Mouse (Mus musculus): ENCODE data around the gene Slc25a1. TPM values are rescaled to one million over a fixed set of nuclear protein-coding genes. Genes with fewer than 3 reads are reported as not detected.
A peak's percentile ranks its signal among the peaks of the same experiment; 100 is the strongest.

Gene Slc25a1
- polyA plus RNA-seq, 1 experiment from 2014 or later = 117 TPM

DNA sequence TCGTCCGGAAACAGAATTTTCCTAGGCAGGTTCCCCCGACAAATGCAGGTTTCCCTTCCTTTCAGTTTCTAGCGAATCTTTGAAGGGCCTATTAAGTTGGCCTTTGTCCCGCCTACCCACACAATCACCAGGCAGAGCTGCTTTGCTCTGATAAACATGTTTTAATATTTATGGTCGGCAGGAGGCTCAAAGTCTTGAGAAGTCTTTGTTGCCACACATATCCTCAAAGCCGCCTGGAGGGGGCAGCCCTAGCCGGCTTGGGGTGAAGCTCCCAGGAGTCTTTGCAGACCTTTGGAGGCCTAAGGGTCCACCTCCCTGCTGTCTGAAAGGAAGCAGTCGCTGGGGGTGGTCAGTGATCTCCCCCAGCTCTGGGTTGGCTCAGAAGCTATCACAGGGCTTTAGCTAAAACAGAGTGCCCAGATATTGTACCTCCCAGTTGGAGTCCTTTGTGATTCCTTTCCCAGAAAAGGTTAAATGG is 647 bp upstream of the Slc25a1 start:
- WGBS = under 1% methylated on average over 9 of the region's 9 CpGs
- H3K27ac ChIP-seq (ENCODE audit: low read length) = peak overlapping the region; percentile 88
- peak; percentile 63 for ATAC-seq (ENCODE audit: insufficient read depth, low FRiP score)
- no peaks in the 10 kb centered on the region for H3K27me3 ChIP-seq (ENCODE audit: control insufficient read depth, insufficient read depth, low read length)
- H3K36me3 ChIP-seq (ENCODE audit: control insufficient read depth, insufficient read depth, low read length) = peaks cover 8% of the 10 kb centered on the region; the same call in 1 of the 2 replicates
- no peaks in the 10 kb centered on the region for H3K9me3 ChIP-seq (replicated peaks; ENCODE audit: control insufficient read depth, low read length)
- H3K4me2 ChIP-seq (ENCODE audit: low read depth, low read length) = peak overlapping the region; percentile 97
- H3K4me1 ChIP-seq (ENCODE audit: control insufficient read depth, insufficient read depth, low read length) = peaks cover 15% of the 10 kb centered on the region
- peak overlapping the region; percentile 92 for H3K9ac ChIP-seq (ENCODE audit: low read length)
- H3K4me3 ChIP-seq (replicated peaks; ENCODE audit: low read length) = peak overlapping the region; percentile 95

DNA sequence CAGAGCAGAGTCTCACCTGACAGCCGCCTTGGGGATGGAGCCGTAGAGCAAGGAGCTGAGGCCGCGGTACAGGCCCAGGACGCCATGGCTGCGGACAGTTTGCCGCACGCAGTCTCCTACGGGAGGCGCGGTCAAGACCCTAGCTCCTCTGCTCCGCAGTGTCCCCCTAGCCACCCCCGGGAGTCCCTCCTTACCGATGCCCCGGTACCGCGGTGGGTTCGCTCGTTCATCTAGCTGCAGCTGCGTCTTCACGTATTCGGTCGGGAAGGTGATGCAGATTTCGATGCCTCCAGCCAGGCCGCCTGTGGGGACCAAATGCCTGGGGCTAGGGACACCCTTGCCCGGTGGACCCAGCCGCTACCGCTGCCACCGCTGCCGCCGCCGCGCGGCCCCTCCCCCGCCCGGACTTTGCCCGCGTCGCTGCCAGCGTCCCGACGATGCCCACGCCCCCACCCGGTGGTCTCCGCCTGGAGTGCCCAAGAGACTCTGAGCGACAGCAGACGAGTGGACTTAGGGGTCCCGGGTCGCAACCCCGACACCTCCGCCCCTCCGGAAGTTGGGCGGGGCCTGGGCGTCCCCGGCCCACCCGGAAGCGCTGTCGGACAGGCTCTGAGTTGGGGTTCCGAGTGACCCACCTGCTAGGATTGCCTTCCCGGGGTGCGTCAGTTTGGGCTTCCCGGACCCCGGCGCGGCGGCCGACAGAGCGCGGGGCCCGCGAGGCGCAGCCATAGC is 502 bp downstream of the Slc25a1 start:
- under 1% methylated on average over 69 of the region's 72 CpGs for WGBS
- H3K27ac ChIP-seq (ENCODE audit: low read length) = peak overlapping the region; percentile 88
- H3K4me1 ChIP-seq (ENCODE audit: control insufficient read depth, insufficient read depth, low read length) = peaks cover 22% of the 10 kb centered on the region
- H3K4me3 ChIP-seq (replicated peaks; ENCODE audit: low read length) = peak overlapping the region; percentile 95
- peak overlapping the region; percentile 97 for H3K4me2 ChIP-seq (ENCODE audit: low read depth, low read length)
- H3K27me3 ChIP-seq (ENCODE audit: control insufficient read depth, insufficient read depth, low read length) = no peaks in the 10 kb centered on the region
- ATAC-seq (ENCODE audit: insufficient read depth, low FRiP score) = peak; percentile 22
- peak overlapping the region; percentile 92 for H3K9ac ChIP-seq (ENCODE audit: low read length)
- H3K36me3 ChIP-seq (ENCODE audit: control insufficient read depth, insufficient read depth, low read length) = peaks cover 8% of the 10 kb centered on the region; the same call in 1 of the 2 replicates
- H3K9me3 ChIP-seq (replicated peaks; ENCODE audit: control insufficient read depth, low read length) = no peaks in the 10 kb centered on the region

- peaks cover 8% of the 10 kb centered on the region; the same call in 1 of the 2 replicates for H3K36me3 ChIP-seq (ENCODE audit: control insufficient read depth, insufficient read depth, low read length)
- peak overlapping the region; percentile 91 for H3K4me2 ChIP-seq (ENCODE audit: low read depth, low read length)
- H3K4me3 ChIP-seq (replicated peaks; ENCODE audit: low read length) = peak overlapping the region; percentile 60
- 0 out of 2 replicates have a peak, but pooled peaks have one; percentile 1 for ATAC-seq (ENCODE audit: insufficient read depth, low FRiP score)
- under 1% methylated on average over 14 of the region's 14 CpGs for WGBS
- no peaks in the 10 kb centered on the region for H3K9me3 ChIP-seq (replicated peaks; ENCODE audit: control insufficient read depth, low read length)
- H3K27me3 ChIP-seq (ENCODE audit: control insufficient read depth, insufficient read depth, low read length) = peaks cover 17% of the 10 kb centered on the region
- peak overlapping the region; percentile 34 for H3K27ac ChIP-seq (ENCODE audit: low read length)
- H3K4me1 ChIP-seq (ENCODE audit: control insufficient read depth, insufficient read depth, low read length) = peaks cover 23% of the 10 kb centered on the region
- peak overlapping the region; percentile 76 for H3K9ac ChIP-seq (ENCODE audit: low read length)
Measured at GRCm38 (mm10) chr16:17922163-17922538, 5.9 kb downstream of the Slc25a1 start.

GRCm38 (mm10) chr16:17921325-17922162 is 6.5 kb downstream of the Slc25a1 start:
- ATAC-seq (ENCODE audit: insufficient read depth, low FRiP score) = peak; percentile 93
- Histone ChIP-seq H3K36me3 (ENCODE audit: control insufficient read depth, insufficient read depth, low read length) (peaks cover 8% of the 10 kb centered on the region; the same call in 1 of the 2 replicates), H3K4me3 (replicated peaks; ENCODE audit: low read length) (peak overlapping the region; percentile 60), H3K4me2 (ENCODE audit: low read depth, low read length) (peak overlapping the region; percentile 91), H3K27me3 (ENCODE audit: control insufficient read depth, insufficient read depth, low read length) (peaks cover 23% of the 10 kb centered on the region), H3K27ac (ENCODE audit: low read length) (peak overlapping the region; percentile 92), H3K9me3 (replicated peaks; ENCODE audit: control insufficient read depth, low read length) (no peaks in the 10 kb centered on the region), H3K4me1 (ENCODE audit: control insufficient read depth, insufficient read depth, low read length) (peaks cover 17% of the 10 kb centered on the region), H3K9ac (ENCODE audit: low read length) (peak overlapping the region; percentile 83)
- WGBS = under 1% methylated on average over 47 of the region's 47 CpGs

DNA sequence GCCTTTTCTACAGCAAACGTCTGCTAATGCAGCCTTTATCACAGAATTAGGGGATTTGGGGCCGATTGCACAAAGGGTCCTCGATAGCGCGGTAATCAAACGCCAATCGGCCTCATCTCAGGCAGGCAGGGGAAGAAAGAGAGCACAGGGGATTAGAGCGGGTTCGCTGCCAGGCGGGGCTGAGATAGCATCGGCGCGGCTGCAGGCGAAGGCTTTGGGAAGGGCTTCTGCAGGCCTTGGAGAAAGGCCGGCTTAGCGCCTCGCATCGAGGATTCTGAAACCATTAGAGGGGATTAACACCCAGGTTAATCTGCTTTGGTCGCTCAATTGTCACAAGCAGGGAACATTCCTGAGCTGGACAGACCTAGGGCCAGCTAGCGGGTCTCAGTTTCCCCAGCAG is 7.4 kb downstream of the Slc25a1 start:
- H3K4me2 ChIP-seq (ENCODE audit: low read depth, low read length) = peak overlapping the region; percentile 91; the same call in 1 of the 2 replicates
- peaks cover 33% of the 10 kb centered on the region for H3K27me3 ChIP-seq (ENCODE audit: control insufficient read depth, insufficient read depth, low read length)
- WGBS = 13% methylated on average over 20 of the region's 20 CpGs
- H3K36me3 ChIP-seq (ENCODE audit: control insufficient read depth, insufficient read depth, low read length) = peaks cover 8% of the 10 kb centered on the region; the same call in 1 of the 2 replicates
- peak overlapping the region; percentile 56 for H3K9ac ChIP-seq (ENCODE audit: low read length)
- H3K27ac ChIP-seq (ENCODE audit: low read length) = no peak overlapping the region
- no peak overlapping the region for H3K4me3 ChIP-seq (replicated peaks; ENCODE audit: low read length)
- ATAC-seq (ENCODE audit: insufficient read depth, low FRiP score) = no peak
- peaks cover 15% of the 10 kb centered on the region for H3K4me1 ChIP-seq (ENCODE audit: control insufficient read depth, insufficient read depth, low read length)
- H3K9me3 ChIP-seq (replicated peaks; ENCODE audit: control insufficient read depth, low read length) = no peaks in the 10 kb centered on the region

DNA sequence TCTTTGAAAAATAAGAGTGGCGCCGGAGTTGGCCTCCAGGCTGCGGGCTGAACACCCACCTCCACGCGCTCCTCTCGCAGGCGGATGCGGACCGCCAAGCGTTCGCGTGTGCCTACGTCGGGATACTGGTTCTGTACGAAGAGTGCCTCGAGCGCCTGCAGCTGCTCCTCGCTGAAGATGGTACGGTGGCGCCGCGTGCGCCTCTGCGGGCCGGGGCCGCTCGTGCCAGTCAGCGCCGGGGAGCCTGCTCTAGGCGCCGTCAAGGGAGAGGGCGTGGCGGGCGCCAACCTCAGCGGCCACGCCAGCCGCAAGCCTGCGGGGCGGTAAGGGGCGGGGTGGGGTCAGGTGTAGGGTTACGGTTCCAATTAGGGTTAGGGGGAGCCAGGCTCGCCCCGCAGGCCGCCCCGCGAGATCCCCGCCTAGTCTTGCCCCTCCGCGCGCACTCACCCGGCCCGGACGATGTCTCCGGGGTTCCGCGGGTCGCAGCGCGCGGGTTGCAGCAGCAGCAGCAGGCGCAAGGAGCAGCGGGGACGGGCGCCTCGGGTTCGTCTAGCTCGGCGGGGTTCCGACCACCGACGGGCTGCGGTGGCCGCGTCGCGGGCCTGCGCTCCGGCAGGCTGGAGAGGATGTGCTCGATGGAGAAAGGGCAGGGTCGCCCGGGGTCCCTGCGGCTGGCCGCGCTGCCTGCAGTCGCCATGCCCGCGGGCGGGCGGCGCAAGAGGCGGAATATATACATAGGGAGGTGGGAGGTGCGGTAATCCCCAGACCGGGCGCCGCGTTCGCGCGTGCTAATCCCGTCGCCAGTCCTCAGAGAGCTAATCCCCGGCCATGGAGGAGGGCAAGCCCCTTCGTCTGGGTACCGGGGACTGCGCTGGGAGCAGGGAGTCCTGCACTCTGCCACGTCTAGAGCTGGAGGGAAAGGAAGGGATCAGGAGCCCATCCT is 13.4 kb downstream of the Slc25a1 start, which contains the start of gene Gsc2:
Gene Gsc2 (minus strand): TSS at position 753 of the 943 bp plus-strand sequence.
- H3K4me1 ChIP-seq (ENCODE audit: control insufficient read depth, insufficient read depth, low read length) = peaks cover 13% of the 10 kb centered on the region
- WGBS = under 1% methylated on average over 102 of the region's 106 CpGs
- H3K4me2 ChIP-seq (ENCODE audit: low read depth, low read length) = peak within 1 kb of the TSS; percentile 74
- no peaks in the 10 kb centered on the region for H3K36me3 ChIP-seq (ENCODE audit: control insufficient read depth, insufficient read depth, low read length)
- no peak within 1 kb of the TSS for H3K27ac ChIP-seq (ENCODE audit: low read length)
- no peak for ATAC-seq (ENCODE audit: insufficient read depth, low FRiP score)
- H3K9ac ChIP-seq (ENCODE audit: low read length) = peak within 1 kb of the TSS; percentile 55
- no peaks in the 10 kb centered on the region for H3K9me3 ChIP-seq (replicated peaks; ENCODE audit: control insufficient read depth, low read length)
- peaks cover 65% of the 10 kb centered on the region for H3K27me3 ChIP-seq (ENCODE audit: control insufficient read depth, insufficient read depth, low read length)
- H3K4me3 ChIP-seq (replicated peaks; ENCODE audit: low read length) = peak within 1 kb of the TSS; percentile 47

DNA sequence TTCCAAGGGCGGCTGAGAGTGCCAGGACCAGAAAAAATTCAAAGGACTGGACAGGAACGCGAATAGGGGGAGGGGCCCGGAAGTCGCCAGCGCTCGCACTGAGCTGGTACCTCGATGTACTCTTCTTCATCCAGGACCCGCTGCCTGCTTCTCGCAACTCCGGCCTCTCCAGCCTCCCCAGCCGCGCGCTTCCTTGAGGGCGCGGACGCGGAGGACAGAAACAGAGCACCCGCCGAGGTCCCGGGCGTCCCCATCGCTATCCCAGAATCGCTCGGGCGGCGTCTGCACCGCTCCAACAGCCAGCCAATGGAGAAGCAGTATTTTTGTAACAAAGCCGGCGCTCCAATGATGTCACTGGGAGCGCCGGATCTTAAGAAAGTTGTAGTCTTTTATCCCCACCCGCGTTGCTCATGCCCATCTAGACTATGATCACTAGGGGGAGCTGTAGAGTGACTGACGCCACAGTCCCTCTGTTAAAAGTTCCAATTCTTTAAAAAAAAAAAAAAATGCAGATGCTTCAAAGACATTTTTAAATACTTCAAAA is 16.9 kb downstream of the Slc25a1 start, which contains the start of gene Ess2:
Gene Ess2 (minus strand): TSS at position 297 of the 544 bp plus-strand sequence.
- Histone ChIP-seq H3K9me3 (replicated peaks; ENCODE audit: control insufficient read depth, low read length) (no peaks in the 10 kb centered on the region), H3K27me3 (ENCODE audit: control insufficient read depth, insufficient read depth, low read length) (peaks cover 45% of the 10 kb centered on the region), H3K4me2 (ENCODE audit: low read depth, low read length) (peak within 1 kb of the TSS; percentile 74), H3K9ac (ENCODE audit: low read length) (peak within 1 kb of the TSS; percentile 78), H3K4me1 (ENCODE audit: control insufficient read depth, insufficient read depth, low read length) (peaks cover 13% of the 10 kb centered on the region), H3K27ac (ENCODE audit: low read length) (peak within 1 kb of the TSS; percentile 16; the same call in 1 of the 2 replicates), H3K4me3 (replicated peaks; ENCODE audit: low read length) (peak within 1 kb of the TSS; percentile 94), H3K36me3 (ENCODE audit: control insufficient read depth, insufficient read depth, low read length) (peaks cover 16% of the 10 kb centered on the region)
- peak; percentile 95 for ATAC-seq (ENCODE audit: insufficient read depth, low FRiP score)
- WGBS = under 1% methylated on average over 35 of the region's 35 CpGs

DNA sequence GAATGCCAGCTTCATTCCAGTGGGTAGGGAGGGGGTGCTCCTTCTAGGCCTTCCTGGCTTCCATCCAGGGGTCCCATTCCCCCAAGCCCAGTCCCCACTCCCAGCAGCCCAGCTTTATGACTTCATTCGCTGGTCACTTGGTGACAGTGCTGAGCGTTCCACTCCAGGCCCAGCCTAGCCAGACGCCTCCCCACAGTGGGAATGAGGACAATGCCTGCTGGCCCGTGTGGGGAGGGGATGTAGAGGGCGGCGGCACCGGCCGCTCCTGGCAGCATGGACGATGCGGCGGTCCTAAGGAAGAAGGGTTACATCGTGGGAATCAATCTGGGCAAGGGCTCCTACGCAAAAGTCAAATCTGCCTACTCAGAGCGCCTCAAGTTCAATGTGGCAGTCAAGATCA is 29.6 kb downstream of the Slc25a1 start, which contains the start of the genes Dgcr2 and Tssk2:
Gene Dgcr2 (minus strand): TSS at position 101 of the 400 bp plus-strand sequence.
Gene Tssk2 (plus strand): TSS at position 176 of the 400 bp plus-strand sequence.
- ATAC-seq (ENCODE audit: insufficient read depth, low FRiP score) = no peak
- Histone ChIP-seq H3K4me2 (ENCODE audit: low read depth, low read length) (no peak within 1 kb of the TSS), H3K4me1 (ENCODE audit: control insufficient read depth, insufficient read depth, low read length) (no peaks in the 10 kb centered on the region), H3K27me3 (ENCODE audit: control insufficient read depth, insufficient read depth, low read length) (no peaks in the 10 kb centered on the region), H3K36me3 (ENCODE audit: control insufficient read depth, insufficient read depth, low read length) (peaks cover 18% of the 10 kb centered on the region), H3K27ac (ENCODE audit: low read length) (no peak within 1 kb of the TSS), H3K9ac (ENCODE audit: low read length) (no peak within 1 kb of the TSS), H3K4me3 (replicated peaks; ENCODE audit: low read length) (no peak within 1 kb of the TSS), H3K9me3 (replicated peaks; ENCODE audit: control insufficient read depth, low read length) (no peaks in the 10 kb centered on the region)
- WGBS = 90% methylated on average over 14 of the region's 14 CpGs
